Mouse (Mus musculus) erythroblast, embryonic 14.5 days (primary cell): ENCODE measurements around the gene Nae1.

Experiments
- GATA1 ChIP-seq: IDR thresholded peaks from 2 replicates; pipeline ENCODE4 v1.6.1; 2012; ENCODE audit warnings: low read length, inconsistent platforms, mixed read lengths
- TAL1 ChIP-seq: IDR thresholded peaks from 3 replicates; pipeline ENCODE4 v1.6.1; 2012; ENCODE audit warnings: low read length, inconsistent platforms, mixed read lengths

DNA sequence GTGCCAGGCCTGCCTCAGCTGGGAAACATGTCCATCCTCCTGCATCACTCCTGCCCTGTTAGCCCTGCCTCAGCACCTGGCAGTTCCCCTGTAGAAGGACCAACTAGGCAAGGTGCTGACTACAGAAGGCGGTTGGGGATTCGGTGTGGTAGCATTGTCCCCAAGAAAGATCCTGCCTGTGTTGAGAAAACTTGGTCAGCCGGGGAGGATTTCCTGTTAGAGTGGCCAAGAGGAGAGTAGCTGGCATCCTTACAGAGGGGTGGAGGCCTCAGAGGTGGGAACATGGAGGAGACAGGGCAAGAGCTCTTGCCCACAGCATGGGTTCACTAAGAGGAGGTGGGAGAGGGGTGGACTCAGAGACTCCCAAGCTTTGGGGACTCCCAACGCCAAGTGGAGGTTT is 20.8 kb upstream of the Nae1 start:
- TF ChIP-seq GATA1, result no peak
- no peak for TF ChIP-seq TAL1
